Comparison of ENCODE assay signal across 32 mouse cellular contexts in genomic region chr2:112348246-112348645, GRCm38 (mm10).
"Had no signal": no experiment of that assay in that cellular context is flagged by ENCODE, and none has a peak within 500 bp of the region (broad histone marks: within the 10 kb centered on the region; RNA-seq: fewer than 3 reads in every experiment).

No protein-coding gene starts in this region.

- H3K4me1 ChIP-seq: limb, embryonic 10.5 days; limb, embryonic 12.5 days; limb, embryonic 13.5 days; limb, embryonic 15.5 days; liver, embryonic 12.5 days; liver, embryonic 13.5 days; liver, embryonic 15.5 days; lung, embryonic 15.5 days; megakaryocyte, embryonic 14.5 days; midbrain, embryonic 10.5 days; midbrain, embryonic 12.5 days; midbrain, embryonic 13.5 days; midbrain, embryonic 15.5 days; neural tube, embryonic 12.5 days had no signal

- H3K9me3 ChIP-seq: limb, embryonic 10.5 days; limb, embryonic 12.5 days; limb, embryonic 13.5 days; limb, embryonic 15.5 days; liver, embryonic 12.5 days; liver, embryonic 13.5 days; liver, embryonic 15.5 days; lung, embryonic 15.5 days; megakaryocyte, embryonic 14.5 days; midbrain, embryonic 10.5 days; midbrain, embryonic 12.5 days; midbrain, embryonic 13.5 days; midbrain, embryonic 15.5 days; neural tube, embryonic 12.5 days had no signal

- H3K27ac ChIP-seq: limb, embryonic 10.5 days; limb, embryonic 12.5 days; limb, embryonic 13.5 days; limb, embryonic 15.5 days; liver, embryonic 12.5 days; liver, embryonic 13.5 days; liver, embryonic 14.5 days; liver, embryonic 15.5 days; lung, embryonic 15.5 days; macrophage; midbrain, embryonic 10.5 days; midbrain, embryonic 12.5 days; midbrain, embryonic 13.5 days; midbrain, embryonic 15.5 days; neural tube, embryonic 12.5 days had no signal

- H3K4me3 ChIP-seq: limb, embryonic 10.5 days; limb, embryonic 12.5 days; limb, embryonic 13.5 days; limb, embryonic 15.5 days; liver, embryonic 12.5 days; liver, embryonic 13.5 days; liver, embryonic 15.5 days; lung, embryonic 15.5 days; megakaryocyte, embryonic 14.5 days; midbrain, embryonic 10.5 days; midbrain, embryonic 12.5 days; midbrain, embryonic 13.5 days; midbrain, embryonic 15.5 days; myocyte; neural tube, embryonic 12.5 days had no signal

- DNase-seq: left cerebral cortex, postnatal 4 days; liver; liver, embryonic 13.5 days; liver, postnatal 0 days; lung, adult 18-20 months; lung, adult 2 months; lung, embryonic 14.5 days; lung, postnatal 10 days; lung, postnatal 14 days; lung, postnatal 36 days; lung, postnatal 4 days; midbrain, embryonic 14.5 days had no signal

- ATAC-seq: liver, embryonic 12.5 days; liver, postnatal 0 days; lung, postnatal 0 days; midbrain, embryonic 13.5 days; midbrain, embryonic 15.5 days; midbrain, embryonic 16.5 days had no signal

- H3K4me2 ChIP-seq: limb, embryonic 12.5 days; limb, embryonic 13.5 days; limb, embryonic 15.5 days; liver, embryonic 11.5 days; liver, embryonic 12.5 days; liver, embryonic 13.5 days; liver, embryonic 15.5 days; lung, embryonic 14.5 days; lung, embryonic 15.5 days; midbrain, embryonic 11.5 days; midbrain, embryonic 12.5 days; midbrain, embryonic 13.5 days; midbrain, embryonic 15.5 days; neural tube, embryonic 12.5 days had no signal

- H3K27me3 ChIP-seq: limb, embryonic 12.5 days; limb, embryonic 13.5 days; limb, embryonic 15.5 days; liver, embryonic 12.5 days; liver, embryonic 13.5 days; liver, embryonic 15.5 days; lung, embryonic 15.5 days; megakaryocyte, embryonic 14.5 days; midbrain, embryonic 12.5 days; midbrain, embryonic 13.5 days; midbrain, embryonic 15.5 days; neural tube, embryonic 12.5 days had no signal

- H3K9ac ChIP-seq: limb, embryonic 12.5 days; limb, embryonic 13.5 days; limb, embryonic 15.5 days; liver, embryonic 12.5 days; liver, embryonic 13.5 days; liver, embryonic 14.5 days; liver, embryonic 15.5 days; liver, postnatal 0 days; lung, embryonic 14.5 days; lung, embryonic 15.5 days; midbrain, embryonic 12.5 days; midbrain, embryonic 13.5 days; midbrain, embryonic 15.5 days; neural tube, embryonic 12.5 days had no signal
